Mouse (Mus musculus) kidney, postnatal 0 days (tissue): ENCODE results near the gene Matk. TPM values are rescaled to one million over a fixed set of nuclear protein-coding genes. Genes with fewer than 3 reads are reported as not detected.

Experiments used
- ATAC-seq: fragments of 200-750 bp; cut with Nextera tagmentation; replicated peaks from 2 replicates; pipeline ENCODE4 v1.8.0; 2017; ENCODE audit warnings: low read depth, moderate number of reproducible peaks, moderate TSS enrichment, moderate library complexity; ENCODE audit not compliant: low FRiP score
- DNase-seq: peaks from one replicate; pipeline ENCODE4 v3.0.0-alpha.2; 2016; ENCODE audit warnings: low spot score
- H3K27ac ChIP-seq: fragments of 300-500 bp; sonication (generic); 2 replicates; pipeline ENCODE4 v1.5.1; 2014; ENCODE audit warnings: mild to moderate bottlenecking
- H3K27me3 ChIP-seq: fragments of 300-500 bp; sonication (generic); 2 replicates; pipeline ENCODE4 v1.6.1; 2014; ENCODE audit warnings: low read length, mixed read lengths; ENCODE audit not compliant: insufficient read depth
- H3K36me3 ChIP-seq: fragments of 300-500 bp; sonication (generic); 2 replicates; pipeline ENCODE4 v1.6.1; 2014; ENCODE audit warnings: low read length, mixed read lengths; ENCODE audit not compliant: insufficient read depth
- H3K4me1 ChIP-seq: fragments of 300-500 bp; sonication (generic); replicated peaks from 2 replicates; pipeline ENCODE4 v1.6.1; 2014; ENCODE audit warnings: antibody characterized with exemption, low read length, mixed read lengths; ENCODE audit not compliant: insufficient read depth
- H3K4me2 ChIP-seq: fragments of 300-500 bp; sonication (generic); 2 replicates; pipeline ENCODE4 v1.6.1; 2014; ENCODE audit warnings: mild to moderate bottlenecking, low read length, moderate library complexity, mixed read lengths
- H3K4me3 ChIP-seq: fragments of 300-500 bp; sonication (generic); replicated peaks from 2 replicates; pipeline ENCODE4 v1.5.1; 2014; ENCODE audit warnings: low read depth, low read length
- H3K9ac ChIP-seq: fragments of 300-500 bp; sonication (generic); 2 replicates; pipeline ENCODE4 v1.6.1; 2014; ENCODE audit warnings: low read depth, low read length
- H3K9me3 ChIP-seq: fragments of 300-500 bp; sonication (generic); replicated peaks from 2 replicates; pipeline ENCODE4 v1.6.1; 2016; ENCODE audit warnings: low read length, inconsistent platforms, mixed read lengths
- CTCF ChIP-seq: IDR thresholded peaks from 2 replicates; pipeline ENCODE4 v1.5.1; 2016; ENCODE audit warnings: antibody characterized with exemption, low read depth, mild to moderate bottlenecking, moderate library complexity
- WGBS: fragments of 180-500 bp; shearing (Covaris S2); extraction: QIAGEN DNeasy Blood & Tissue Kit; methylation state at CpG from one replicate; pipeline ENCODE4 v1.1.7; 2014; 5-methylcytosine and 5-hydroxymethylcytosine counted together
- polyA plus RNA-seq: library from polyadenylated mRNA; unstranded; fragments of >200 nt; fragmentation: Nextera tagmentation; extraction: Ambion mirVana; gene quantifications from 2 replicates; pipeline ENCODE4 v1.2.1, GENCODE M21; 2015

Matk gene
- polyA plus RNA-seq: 3.9 and 5.5 TPM in 2 replicates

- 7% methylated on average over 43 of the region's 44 CpGs for WGBS
- no peak for ATAC-seq
- DNase-seq: peak; percentile 65
Measured at GRCm38 (mm10) chr10:81252424-81253419, at the start of gene Matk. Gene Matk, plus strand, starts transcription at chr10:81252935.

DNA sequence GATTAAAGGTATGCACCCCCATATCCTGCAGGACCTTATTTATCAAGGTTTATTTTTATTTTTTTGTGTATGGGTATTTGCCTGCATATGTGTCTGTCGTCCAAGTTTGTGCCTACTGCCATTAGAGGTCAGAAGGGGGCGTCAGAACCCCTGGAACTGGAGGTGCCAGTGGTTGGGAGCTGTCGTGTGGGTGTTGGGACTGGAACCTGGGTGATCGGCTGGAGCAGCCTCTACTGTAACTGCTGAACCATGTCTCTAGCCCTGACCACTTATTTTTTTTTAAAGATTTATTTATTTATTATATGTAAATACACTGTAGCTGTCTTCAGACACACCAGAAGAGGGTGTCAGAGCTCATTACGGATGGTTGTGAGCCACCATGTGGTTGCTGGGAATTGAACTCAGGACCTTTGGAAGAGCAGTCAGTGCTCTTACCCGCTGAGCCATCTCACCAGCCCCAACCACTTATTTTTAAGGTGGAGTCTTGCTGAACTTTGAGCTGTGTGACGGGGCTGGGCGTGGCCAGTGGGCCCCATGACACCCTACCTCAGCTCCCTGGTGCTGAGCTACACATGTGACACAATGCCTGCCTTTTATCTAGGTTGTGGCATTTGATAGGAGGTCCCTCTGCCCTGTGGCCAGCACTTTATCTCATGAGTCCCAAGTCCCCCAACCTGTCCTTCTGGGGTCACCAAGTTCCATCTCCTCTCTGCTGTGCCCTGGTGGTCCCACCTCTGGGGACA lies 49.6 kb upstream of the Matk start:
- Histone ChIP-seq H3K27ac (no peak overlapping the region), H3K9me3 (no peaks in the 10 kb centered on the region), H3K4me2 (no peak overlapping the region), H3K4me1 (no peaks in the 10 kb centered on the region), H3K4me3 (no peak overlapping the region), H3K36me3 (no peaks in the 10 kb centered on the region), H3K27me3 (no peaks in the 10 kb centered on the region), H3K9ac (no peak overlapping the region)
- ATAC-seq (peak; percentile 35; the same call in 1 of the 2 replicates), DNase-seq (no peak)
- WGBS: 66% methylated on average over 8 of the region's 8 CpGs
- no peak for TF ChIP-seq CTCF

More at GRCm38 (mm10) chr10:81252424-81253419, at the start of gene Matk:
- no peak within 1 kb of the TSS for H3K4me3 ChIP-seq
- H3K36me3 ChIP-seq: no peaks in the 10 kb centered on the region
- H3K9ac ChIP-seq: peak within 1 kb of the TSS; percentile 4; the same call in 1 of the 2 replicates
- no peaks in the 10 kb centered on the region for H3K9me3 ChIP-seq
- peaks cover 13% of the 10 kb centered on the region; the same call in 1 of the 2 replicates for H3K4me1 ChIP-seq
- peak; percentile 42 for TF ChIP-seq CTCF
- no peak within 1 kb of the TSS for H3K27ac ChIP-seq
- H3K27me3 ChIP-seq: peaks cover 10% of the 10 kb centered on the region; the same call in 1 of the 2 replicates
- H3K4me2 ChIP-seq: peak within 1 kb of the TSS; percentile 23; the same call in 1 of the 2 replicates

DNA sequence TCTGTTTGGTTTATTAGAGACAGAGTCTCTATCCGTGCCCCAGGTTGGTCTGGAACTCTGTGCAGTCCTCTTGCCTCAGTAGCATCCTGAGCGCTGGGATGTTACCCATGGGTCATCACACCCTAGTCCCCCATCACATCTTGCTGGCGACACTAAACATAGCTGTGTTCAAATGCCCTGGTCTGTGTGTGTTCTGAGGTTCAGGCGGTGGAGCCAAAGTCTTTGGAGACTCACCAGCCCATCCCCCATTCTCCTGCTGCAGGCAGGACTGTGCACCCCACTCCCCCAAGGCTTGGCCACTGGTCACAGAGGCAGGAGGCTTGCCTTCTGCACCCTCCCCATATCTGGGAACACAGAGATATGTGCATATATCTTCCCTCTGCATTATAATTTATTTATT lies 48.6 kb upstream of the Matk start:
- Histone ChIP-seq H3K4me1 (no peaks in the 10 kb centered on the region), H3K36me3 (no peaks in the 10 kb centered on the region), H3K4me3 (no peak overlapping the region), H3K4me2 (no peak overlapping the region), H3K9ac (no peak overlapping the region), H3K27me3 (no peaks in the 10 kb centered on the region), H3K27ac (no peak overlapping the region), H3K9me3 (no peaks in the 10 kb centered on the region)
- 68% methylated on average over 4 of the region's 4 CpGs for WGBS
- 0 out of 2 replicates have a peak, but pooled peaks have one; percentile 2 for ATAC-seq
- DNase-seq: no peak
- TF ChIP-seq CTCF: no peak

GRCm38 (mm10) chr10:81210154-81210553 lies 42.6 kb upstream of the Matk start:
- ATAC-seq (no peak), DNase-seq (no peak)
- Histone ChIP-seq H3K27me3 (no peaks in the 10 kb centered on the region), H3K4me1 (no peaks in the 10 kb centered on the region), H3K9me3 (no peaks in the 10 kb centered on the region), H3K36me3 (no peaks in the 10 kb centered on the region), H3K4me3 (no peak overlapping the region), H3K4me2 (no peak overlapping the region), H3K9ac (no peak overlapping the region), H3K27ac (no peak overlapping the region)
- over 99% methylated on average over 5 of the region's 5 CpGs for WGBS
- TF ChIP-seq CTCF: peak; percentile 40; the same call in 1 of the 2 replicates

- ATAC-seq: no peak
- no peak overlapping the region for H3K4me3 ChIP-seq
- no peak overlapping the region for H3K27ac ChIP-seq
- H3K4me1 ChIP-seq: no peaks in the 10 kb centered on the region
- TF ChIP-seq CTCF: no peak
- H3K4me2 ChIP-seq: no peak overlapping the region
- WGBS: 90% methylated on average over 6 of the region's 6 CpGs
- no peaks in the 10 kb centered on the region for H3K27me3 ChIP-seq
- H3K9me3 ChIP-seq: no peaks in the 10 kb centered on the region
- no peak overlapping the region for H3K9ac ChIP-seq
- H3K36me3 ChIP-seq: no peaks in the 10 kb centered on the region
- DNase-seq: no peak
Measured at GRCm38 (mm10) chr10:81216260-81216659, 36.5 kb upstream of the Matk start.

DNA sequence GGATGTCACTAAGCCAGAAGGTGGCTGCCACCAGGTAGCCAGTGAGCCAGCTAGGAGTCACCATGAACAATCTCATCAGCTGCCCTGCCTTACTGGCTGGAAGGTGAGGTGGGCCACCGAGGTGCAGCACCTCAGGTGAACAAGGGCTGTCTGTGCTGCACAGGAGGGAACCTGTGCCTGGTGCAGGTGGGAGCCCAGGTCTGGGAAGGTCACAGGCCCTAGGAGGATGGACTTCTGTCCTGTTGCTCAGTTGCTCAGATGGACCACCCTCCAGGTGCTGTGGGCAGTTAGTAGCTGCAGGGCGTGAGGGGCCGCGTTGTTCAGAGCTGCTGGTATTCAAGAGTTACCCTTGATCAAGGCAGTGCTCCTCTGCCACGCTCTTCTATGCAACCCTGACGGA lies 35.9 kb upstream of the Matk start:
- WGBS: 82% methylated on average over 6 of the region's 6 CpGs
- Histone ChIP-seq H3K27me3 (no peaks in the 10 kb centered on the region), H3K27ac (no peak overlapping the region), H3K4me3 (no peak overlapping the region), H3K9me3 (no peaks in the 10 kb centered on the region), H3K4me2 (no peak overlapping the region), H3K36me3 (no peaks in the 10 kb centered on the region), H3K4me1 (no peaks in the 10 kb centered on the region), H3K9ac (no peak overlapping the region)
- ATAC-seq (no peak), DNase-seq (no peak)
- no peak for TF ChIP-seq CTCF
